Mouse (Mus musculus) CH12.LX (cell line): ENCODE results near the gene Selplg. TPM values are rescaled to one million over a fixed set of nuclear protein-coding genes. Genes with fewer than 3 reads are reported as not detected.

Experiments used
- DNase-seq: peaks from one replicate; pipeline ENCODE4 v3.0.0-alpha.2; 2013; ENCODE audit errors: extremely low read depth
- H3K27ac ChIP-seq: 2 replicates; pipeline ENCODE4 v1.5.1; 2012; ENCODE audit warnings: low read depth, mild to moderate bottlenecking, control low read depth, moderate library complexity; ENCODE audit not compliant: insufficient read depth
- H3K27me3 ChIP-seq: replicated peaks from 2 replicates; pipeline ENCODE3; 2012; ENCODE audit warnings: inconsistent platforms
- H3K36me3 ChIP-seq, 2 experiments: replicated peaks in 1 of 2; 2 replicates each; pipeline versions ENCODE3 to v1.6.1; 2012; ENCODE audit warnings: inconsistent platforms in 1 of 2, low read length in 1 of 2, mild to moderate bottlenecking in 1 of 2, mixed read lengths in 1 of 2, moderate library complexity in 1 of 2; ENCODE audit not compliant: control insufficient read depth in 1 of 2, insufficient read depth in 1 of 2
- H3K4me1 ChIP-seq, 2 experiments: 2 replicates each; pipeline ENCODE4 v1.6.1; 2012; ENCODE audit warnings: inconsistent platforms in 1 of 2, moderate library complexity in 1 of 2; ENCODE audit not compliant: insufficient read depth in 2 of 2, control insufficient read depth in 1 of 2
- H3K4me2 ChIP-seq: 2 replicates; pipeline ENCODE4 v1.6.1; 2012; ENCODE audit warnings: low read depth, mild to moderate bottlenecking, control low read depth; ENCODE audit not compliant: poor library complexity, insufficient read depth, severe bottlenecking
- H3K4me3 ChIP-seq, 3 experiments: fragments of 150-350 bp in 1 of 3; sonication (generic) in 1 of 3; replicated peaks in 1 of 3; 2 replicates each; pipeline versions ENCODE3 to v1.5.1; 2011 to 2012; ENCODE audit warnings: low read depth in 2 of 3, low read length in 2 of 3, mild to moderate bottlenecking in 2 of 3, moderate library complexity in 2 of 3, control low read depth in 1 of 3, improper control_type of control experiment in 1 of 3, inconsistent platforms in 1 of 3, mixed read lengths in 1 of 3; ENCODE audit not compliant: poor library complexity in 1 of 3
- H3K79me2 ChIP-seq: replicated peaks from 2 replicates; pipeline ENCODE4 v1.6.1; 2012; ENCODE audit warnings: mild to moderate bottlenecking, moderate library complexity; ENCODE audit not compliant: control insufficient read depth, poor library complexity, insufficient read depth, severe bottlenecking; ENCODE audit errors: extremely low read depth
- H3K9ac ChIP-seq: 2 replicates; pipeline ENCODE4 v1.6.1; 2012; ENCODE audit warnings: low read depth, mild to moderate bottlenecking, control low read depth, moderate library complexity; ENCODE audit not compliant: insufficient read depth
- H3K9me3 ChIP-seq: replicated peaks from 2 replicates; pipeline ENCODE3; 2012; ENCODE audit warnings: low read length, inconsistent platforms, mixed read lengths
- BHLHE40 ChIP-seq: IDR thresholded peaks from 2 replicates; pipeline ENCODE4 v1.6.1; 2011; ENCODE audit warnings: mild to moderate bottlenecking, low read depth, low read length, improper control_type of control experiment
- CHD1 ChIP-seq: IDR thresholded peaks from 2 replicates; pipeline ENCODE4 v1.6.1; 2012; ENCODE audit warnings: low read depth, low read length, improper control_type of control experiment, inconsistent platforms
- CHD2 ChIP-seq: IDR thresholded peaks from 2 replicates; pipeline ENCODE4 v1.6.1; 2011; ENCODE audit warnings: low read length, improper control_type of control experiment
- CTCF ChIP-seq, 2 experiments: IDR thresholded peaks in 1 of 2; conservative IDR thresholded peaks in 1 of 2; 2 replicates each; pipeline ENCODE4 v1.5.1; 2011 to 2012; ENCODE audit warnings: low read depth in 2 of 2, low read length in 2 of 2, improper control_type of control experiment in 1 of 2, inconsistent platforms in 1 of 2, mild to moderate bottlenecking in 1 of 2, moderate library complexity in 1 of 2
- E2F4 ChIP-seq: IDR thresholded peaks from 2 replicates; pipeline ENCODE4 v1.6.1; 2011; ENCODE audit warnings: low read depth, low read length, improper control_type of control experiment; ENCODE audit not compliant: insufficient replicate concordance
- ELF1 ChIP-seq: IDR thresholded peaks from 2 replicates; pipeline ENCODE4 v1.6.1; 2014; ENCODE audit warnings: low read depth, mild to moderate bottlenecking, inconsistent platforms, low read length, improper control_type of control experiment
- ETS1 ChIP-seq: conservative IDR thresholded peaks from 2 replicates; pipeline ENCODE4 v1.6.1; 2012; ENCODE audit warnings: low read depth, mild to moderate bottlenecking, inconsistent platforms, low read length, improper control_type of control experiment, moderate library complexity
- IRF4 ChIP-seq: IDR thresholded peaks from 2 replicates; pipeline ENCODE4 v1.6.1; 2014; ENCODE audit warnings: low read depth, mild to moderate bottlenecking, inconsistent platforms, low read length, improper control_type of control experiment
- JUN ChIP-seq: IDR thresholded peaks from 2 replicates; pipeline ENCODE4 v1.6.1; 2011; ENCODE audit warnings: low read depth, mild to moderate bottlenecking, low read length, improper control_type of control experiment, moderate library complexity; ENCODE audit not compliant: insufficient read depth
- JUND ChIP-seq: conservative IDR thresholded peaks from 2 replicates; pipeline ENCODE4 v1.6.1; 2011; ENCODE audit warnings: low read depth, low read length, improper control_type of control experiment
- KAT2A ChIP-seq: IDR thresholded peaks from 2 replicates; pipeline ENCODE4 v1.6.1; 2012; ENCODE audit warnings: low read length, improper control_type of control experiment, inconsistent platforms; ENCODE audit not compliant: insufficient replicate concordance
- MAFK ChIP-seq: IDR thresholded peaks from 2 replicates; pipeline ENCODE4 v1.6.1; 2011; ENCODE audit warnings: low read length, improper control_type of control experiment; ENCODE audit not compliant: insufficient replicate concordance
- MAX ChIP-seq: IDR thresholded peaks from 2 replicates; pipeline ENCODE4 v1.6.1; 2011; ENCODE audit warnings: low read length, improper control_type of control experiment
- MAZ ChIP-seq: IDR thresholded peaks from 2 replicates; pipeline ENCODE4 v1.6.1; 2012; ENCODE audit warnings: low read depth, mild to moderate bottlenecking, inconsistent platforms, low read length, improper control_type of control experiment, moderate library complexity
- MXI1 ChIP-seq: IDR thresholded peaks from 2 replicates; pipeline ENCODE4 v1.6.1; 2011; ENCODE audit warnings: mild to moderate bottlenecking, low read depth, low read length, improper control_type of control experiment
- MYC ChIP-seq: IDR thresholded peaks from 2 replicates; pipeline ENCODE4 v1.6.1; 2011; ENCODE audit warnings: low read depth, mild to moderate bottlenecking, improper control_type of control experiment, low read length
- NELFE ChIP-seq: IDR thresholded peaks from 2 replicates; pipeline ENCODE4 v1.6.1; 2011; ENCODE audit warnings: low read depth, low read length, improper control_type of control experiment
- NRF1 ChIP-seq: IDR thresholded peaks from 2 replicates; pipeline ENCODE4 v1.6.1; 2014; ENCODE audit warnings: low read depth, mild to moderate bottlenecking, inconsistent platforms, low read length, improper control_type of control experiment, moderate library complexity
- POLR2A ChIP-seq: IDR thresholded peaks from 2 replicates; pipeline ENCODE4 v1.6.1; 2011; ENCODE audit warnings: low read depth, mild to moderate bottlenecking, improper control_type of control experiment, low read length
- POLR2AphosphoS2 ChIP-seq: IDR thresholded peaks from 2 replicates; pipeline ENCODE4 v1.6.1; 2011; ENCODE audit warnings: low read depth, low read length, improper control_type of control experiment
- RCOR1 ChIP-seq: conservative IDR thresholded peaks from 2 replicates; pipeline ENCODE4 v1.6.1; 2012; ENCODE audit warnings: low read depth, mild to moderate bottlenecking, inconsistent platforms, low read length, improper control_type of control experiment
- SIN3A ChIP-seq: IDR thresholded peaks from 2 replicates; pipeline ENCODE4 v1.6.1; 2012; ENCODE audit warnings: low read length, improper control_type of control experiment, inconsistent platforms
- SMC3 ChIP-seq: IDR thresholded peaks from 2 replicates; pipeline ENCODE4 v1.6.1; 2011; ENCODE audit warnings: low read depth, low read length, improper control_type of control experiment
- TBP ChIP-seq: conservative IDR thresholded peaks from 2 replicates; pipeline ENCODE4 v1.6.1; 2011; ENCODE audit warnings: low read depth, low read length, improper control_type of control experiment
- TCF12 ChIP-seq: IDR thresholded peaks from 2 replicates; pipeline ENCODE4 v1.6.1; 2014; ENCODE audit warnings: low read depth, mild to moderate bottlenecking, inconsistent platforms, low read length, improper control_type of control experiment
- USF1 ChIP-seq: IDR thresholded peaks from 2 replicates; pipeline ENCODE4 v1.6.1; 2014; ENCODE audit warnings: low read depth, mild to moderate bottlenecking, inconsistent platforms, low read length, improper control_type of control experiment
- USF2 ChIP-seq: conservative IDR thresholded peaks from 2 replicates; pipeline ENCODE4 v1.6.1; 2011; ENCODE audit warnings: low read depth, low read length, improper control_type of control experiment
- ZMIZ1 ChIP-seq: IDR thresholded peaks from 2 replicates; pipeline ENCODE4 v1.6.1; 2012; ENCODE audit warnings: low read depth, mild to moderate bottlenecking, inconsistent platforms, low read length, improper control_type of control experiment
- ZNF384 ChIP-seq: IDR thresholded peaks from 2 replicates; pipeline ENCODE4 v1.6.1; 2012; ENCODE audit warnings: low read depth, low read length, improper control_type of control experiment, inconsistent platforms
- dilution Hi-C: fragments of 300-500 bp; cut with MboI; formaldehyde crosslinking; loops from 2 replicates; pipeline ENCODE4 v1.14.3; 2020; ENCODE audit warnings: low sequenced_read_pairs; ENCODE audit not compliant: extremely low pct_unique_long_range_greater_than_20kb, extremely low pct_ligation_motif_present
- in situ Hi-C: fragments of 300-500 bp; cut with MboI; formaldehyde crosslinking; loops from 3 replicates; pipeline ENCODE4 v1.14.3; 2019; ENCODE audit warnings: low sequenced_read_pairs, low pct_ligation_motif_present, low pct_unique_long_range_greater_than_20kb, mixed read lengths
- polyA plus RNA-seq: library from polyadenylated mRNA; unstranded; fragments of >175 nt; gene quantifications from 2 replicates; pipeline ENCODE4 v1.2.1, GENCODE M21; 2012; ENCODE audit warnings: low read depth; ENCODE audit not compliant: insufficient read length
- total RNA-seq, 2 experiments: library from RNA; depleted of rRNA; stranded (reverse); fragments of 300-350 nt in 1 of 2; fragments of >200 nt in 1 of 2; gene quantifications; 2 replicates each; pipeline ENCODE4 v1.2.3; 2012 to 2014

Gene Selplg
- total and polyA plus RNA-seq, 3 experiments, result 29.4 to 58.5 (median 41.6) TPM

- H3K9ac ChIP-seq, result peak overlapping the region; percentile 38
- peaks cover 9 to 36% of the 10 kb centered on the region in 2 experiments; a peak in 3 of 4 replicates for H3K4me1 ChIP-seq
- peaks cover 12% of the 10 kb centered on the region for H3K9me3 ChIP-seq
- dilution Hi-C loops, result no loop called here
- in situ Hi-C loops, result loop anchor here (10.0 kb wide), 1 partner anchor 450 kb away; no protein-coding TSS in a partner anchor
- H3K79me2 ChIP-seq, result no peaks in the 10 kb centered on the region
- H3K27me3 ChIP-seq, result no peaks in the 10 kb centered on the region
- H3K27ac ChIP-seq, result peak overlapping the region; percentile 82
- H3K4me3 ChIP-seq, result peak overlapping the region in 2 of 3 experiments; percentile 21 to 41
- peak overlapping the region; percentile 67 for H3K4me2 ChIP-seq
- peaks cover 6 to 20% of the 10 kb centered on the region in 2 experiments for H3K36me3 ChIP-seq
- DNase-seq, result no peak
- TF ChIP-seq CHD1 (0 out of 2 replicates have a peak, but pooled peaks have one; percentile 17), ELF1 (peak; percentile 71), MAX (no peak), SIN3A (no peak), POLR2A (peak; percentile 35; the same call in 1 of the 2 replicates)
- TF ChIP-seq, all 38 proteins: peak for 3
Observed at GRCm38 (mm10) chr5:113815041-113815389, 17.4 kb downstream of the Selplg start.

- peaks cover 6 to 14% of the 10 kb centered on the region in 2 experiments for H3K36me3 ChIP-seq
- H3K4me1 ChIP-seq, result peaks cover 9 to 36% of the 10 kb centered on the region in 2 experiments; a peak in 3 of 4 replicates
- in situ Hi-C loops, result loop anchor here (5.0 to 10.0 kb wide), 2 partner anchors 37 to 450 kb away; no protein-coding TSS in a partner anchor
- peak overlapping the region; percentile 38; the same call in 1 of the 2 replicates for H3K9ac ChIP-seq
- H3K4me3 ChIP-seq, result no peak overlapping the region
- peak overlapping the region; percentile 67 for H3K4me2 ChIP-seq
- dilution Hi-C loops, result no loop called here
- H3K79me2 ChIP-seq, result no peaks in the 10 kb centered on the region
- H3K9me3 ChIP-seq, result peaks cover 12% of the 10 kb centered on the region
- peak; percentile 87 for DNase-seq
- H3K27me3 ChIP-seq, result no peaks in the 10 kb centered on the region
- peak overlapping the region; percentile 82 for H3K27ac ChIP-seq
- 0 out of 2 replicates have a peak, but pooled peaks have one; percentile 23 for TF ChIP-seq JUND
- TF ChIP-seq MAFK, result 0 out of 2 replicates have a peak, but pooled peaks have one; percentile 10
- TF ChIP-seq MYC, result peak; percentile 90
- TF ChIP-seq SIN3A, result peak; percentile 80
- no peak; the same call in 1 of the 2 replicates for TF ChIP-seq ZMIZ1
- peak; percentile 88 for TF ChIP-seq ETS1
- TF ChIP-seq KAT2A, result no peak
- no peak for TF ChIP-seq E2F4
- TF ChIP-seq TBP, result no peak
- peak; percentile 64; the same call in 1 of the 2 replicates for TF ChIP-seq MXI1
- TF ChIP-seq MAZ, result peak; percentile 66
- TF ChIP-seq CHD2, result peak; percentile 70
- TF ChIP-seq ELF1, result no peak; the same call in 1 of the 2 replicates
- peak; percentile 86 for TF ChIP-seq IRF4
- no peak for TF ChIP-seq ZNF384
- 0 out of 2 replicates have a peak, but pooled peaks have one; percentile 20 for TF ChIP-seq CHD1
- no peak for TF ChIP-seq USF2
- no peak for TF ChIP-seq POLR2AphosphoS2
- peak; percentile 73 for TF ChIP-seq BHLHE40
- TF ChIP-seq SMC3, result no peak; the same call in 1 of the 2 replicates
- TF ChIP-seq NELFE, result peak; percentile 52; the same call in 1 of the 2 replicates
- TF ChIP-seq RCOR1, result peak; percentile 75
- TF ChIP-seq MAX, result peak; percentile 88
- no peak for TF ChIP-seq USF1
- TF ChIP-seq JUN, result no peak
- TF ChIP-seq CTCF (conservative IDR thresholded peaks at IDR 0.05 in 1 of 2, IDR thresholded peaks at IDR 0.05 in 1 of 2; ENCODE audit: low read depth in 2 of 2, low read length in 2 of 2), result no peak
- peak; percentile 28; the same call in 1 of the 2 replicates for TF ChIP-seq NRF1
- peak; percentile 96 for TF ChIP-seq TCF12
Observed at GRCm38 (mm10) chr5:113814111-113815040, 18.1 kb downstream of the Selplg start.
